Mouse (Mus musculus) brain, embryonic 18.5 days (tissue): ENCODE measurements at regions not wholly inside any gene's neighbourhood (a gene's known extent, or its start where the extent isn't known, plus 50 kb on each side); places are given as distances from the start of the nearest gene placed in this dataset.

ENCODE experiments used
- DNase-seq: peaks from one replicate; pipeline ENCODE4 v3.0.0-alpha.2; 2012; ENCODE audit warnings: low read depth, low spot score

DNA sequence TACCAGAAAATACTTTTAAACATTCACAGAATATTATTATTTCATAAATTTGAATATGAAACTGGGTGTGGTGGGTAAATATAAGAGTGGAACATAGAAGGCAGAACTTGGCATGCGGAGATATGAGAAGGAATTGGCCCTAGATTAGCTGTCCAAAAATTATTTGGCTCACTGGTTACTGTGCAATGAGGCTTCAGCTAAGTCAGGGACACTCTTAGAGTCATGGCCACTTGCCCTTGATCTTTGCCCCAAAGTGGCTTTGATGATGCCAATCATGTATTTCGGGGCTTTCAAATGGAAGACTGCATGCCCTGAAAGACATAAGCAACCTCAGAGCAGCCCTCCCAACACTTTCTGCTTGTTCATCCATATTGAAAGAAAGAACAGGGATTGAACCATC, 76.9 kb downstream of the Pxdc1 start:
- DNase-seq = no peak

GRCm38 (mm10) chr13:34575997-34576314, 77.3 kb downstream of the Pxdc1 start:
- DNase-seq = peak; percentile 82

DNA sequence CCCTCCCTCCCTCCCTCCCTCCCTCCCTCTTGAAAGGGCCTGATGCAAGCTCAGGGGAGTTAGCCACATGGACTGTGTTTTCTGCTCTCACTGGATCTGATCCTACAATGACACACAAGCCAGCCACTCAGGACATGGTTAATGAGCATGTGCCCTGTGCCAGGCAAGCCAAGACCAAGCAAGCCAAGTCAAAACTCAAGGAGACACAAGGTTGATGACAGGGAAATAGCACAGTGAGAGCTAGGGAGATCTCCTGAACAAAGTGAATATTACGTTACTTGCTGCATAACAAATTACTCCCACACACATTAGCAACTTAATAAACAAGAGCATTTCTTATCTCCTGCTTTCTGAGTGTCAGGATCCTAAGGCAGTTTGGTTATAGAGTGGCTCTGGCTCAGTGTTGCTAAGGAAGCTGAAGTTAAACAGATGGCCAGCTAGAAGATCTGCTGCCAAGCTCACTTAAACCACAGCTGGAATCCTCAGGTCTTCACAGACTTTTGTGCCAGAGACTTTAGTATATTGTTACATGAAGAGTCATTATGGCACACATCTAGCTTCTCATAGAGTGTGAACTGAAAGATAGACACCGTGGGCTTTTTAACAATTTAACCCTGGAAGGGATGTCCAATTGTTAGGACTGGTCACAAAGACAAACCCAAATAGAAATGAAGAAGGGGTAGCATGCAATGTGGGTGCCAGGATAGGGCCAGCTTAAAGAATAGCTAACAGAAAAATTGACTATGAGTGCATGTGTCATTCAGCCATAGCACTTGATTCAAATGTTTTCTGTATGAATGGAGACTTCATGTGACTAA, 77.9 kb downstream of the Pxdc1 start:
- no peak for DNase-seq

DNA sequence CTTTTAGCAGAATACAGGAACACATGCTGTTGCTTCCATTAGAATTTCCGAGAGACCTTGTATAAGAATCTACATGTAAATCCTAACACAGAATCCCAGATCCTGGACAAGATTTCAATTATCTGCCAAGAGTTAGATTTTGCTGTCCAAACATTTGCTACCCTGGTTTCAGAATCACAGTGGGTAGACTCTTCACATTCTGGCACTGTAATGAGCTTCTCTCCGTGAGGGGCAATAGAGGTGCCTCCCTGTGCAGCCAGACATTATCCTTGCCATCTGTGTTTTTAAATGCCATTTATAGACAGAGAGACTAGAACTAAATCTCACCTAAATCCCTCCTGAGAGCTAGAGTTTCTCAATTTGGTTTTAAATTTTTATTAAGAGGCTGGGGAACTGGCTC, 84.0 kb downstream of the Pxdc1 start:
- no peak for DNase-seq

GRCm38 (mm10) chr13:34566687-34567086, 86.6 kb downstream of the Pxdc1 start:
- no peak for DNase-seq

- no peak for DNase-seq
Observed at GRCm38 (mm10) chr13:34550130-34550884, 103.0 kb downstream of the Pxdc1 start.

- no peak for DNase-seq
Observed at GRCm38 (mm10) chr13:34540646-34541045, 112.6 kb downstream of the Pxdc1 start.

DNA sequence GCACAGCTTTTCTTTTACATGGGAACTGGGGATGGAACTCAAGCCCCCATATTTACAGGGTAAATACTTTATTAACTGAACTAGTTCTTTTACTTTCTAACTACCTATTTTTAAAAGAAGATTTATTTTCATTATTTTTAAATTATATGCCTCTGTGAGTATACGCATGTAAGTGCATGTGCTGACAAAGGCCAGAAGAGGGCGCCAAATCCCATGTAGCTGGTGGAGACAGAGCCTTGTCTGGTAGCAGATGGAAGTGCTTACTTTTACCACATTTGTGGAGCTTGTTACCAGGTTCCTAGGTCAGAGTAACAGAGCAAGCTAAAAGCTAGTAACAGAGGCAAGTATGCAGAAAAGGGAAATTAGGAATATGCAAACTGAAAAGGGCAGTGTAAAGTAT, 119.4 kb downstream of the Pxdc1 start:
- no peak for DNase-seq

DNA sequence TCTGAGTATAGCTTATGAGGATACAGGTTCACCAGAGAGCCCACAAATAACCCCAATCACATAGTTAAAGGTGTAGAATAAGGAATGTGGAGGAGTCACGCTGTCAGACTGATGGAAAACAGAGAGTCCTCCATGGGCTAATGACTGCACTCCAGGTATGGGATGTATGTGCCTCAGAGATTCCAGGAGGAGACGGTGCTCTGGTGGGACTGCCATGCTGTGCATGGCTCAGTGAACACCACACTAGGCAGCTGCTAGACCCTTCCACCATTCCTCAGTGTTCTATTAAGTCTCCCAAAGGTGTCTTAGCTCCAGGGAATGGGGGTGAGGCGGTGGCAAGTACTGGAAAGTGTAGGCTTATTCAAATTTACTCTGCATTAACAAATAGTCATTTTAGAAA, 142.0 kb downstream of the Pxdc1 start:
- no peak for DNase-seq

- no peak for DNase-seq
Observed at GRCm38 (mm10) chr13:34507224-34507623, 146.1 kb downstream of the Pxdc1 start.

- no peak for DNase-seq
Observed at GRCm38 (mm10) chr13:34505861-34506260, 147.4 kb downstream of the Pxdc1 start.

DNA sequence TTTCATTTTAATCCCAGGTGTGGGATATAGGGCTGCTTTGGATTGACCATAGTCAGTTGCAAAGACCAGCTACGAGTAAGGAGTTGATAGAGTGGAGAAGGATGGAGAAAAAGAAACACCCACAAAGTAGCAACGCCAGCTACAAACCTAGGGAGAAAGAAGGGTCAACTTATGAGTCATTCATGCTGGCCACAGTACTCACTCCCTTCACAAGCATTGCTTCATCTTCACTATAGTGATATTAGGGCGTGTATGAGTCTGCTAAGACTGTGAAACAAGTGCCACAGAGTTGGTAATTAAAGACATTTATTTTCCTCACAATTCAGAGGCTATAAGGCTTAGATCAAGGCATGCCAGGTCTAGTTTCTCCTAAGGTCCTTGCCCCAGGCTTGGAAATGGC, 148.4 kb downstream of the Pxdc1 start:
- no peak for DNase-seq

- DNase-seq = no peak
Observed at GRCm38 (mm10) chr13:34498910-34499309, 153.9 kb upstream of the Slc22a23 start.

GRCm38 (mm10) chr13:34497667-34498066, 152.7 kb upstream of the Slc22a23 start:
- no peak for DNase-seq

- no peak for DNase-seq
Observed at GRCm38 (mm10) chr13:34484831-34485230, 139.8 kb upstream of the Slc22a23 start.

GRCm38 (mm10) chr13:34481461-34481860, 136.5 kb upstream of the Slc22a23 start:
- no peak for DNase-seq

- DNase-seq = no peak
Observed at GRCm38 (mm10) chr13:34470410-34470809, 125.4 kb upstream of the Slc22a23 start.

GRCm38 (mm10) chr13:34469568-34469967, 124.6 kb upstream of the Slc22a23 start:
- no peak for DNase-seq

GRCm38 (mm10) chr13:34468132-34468748, 123.3 kb upstream of the Slc22a23 start:
- no peak for DNase-seq

GRCm38 (mm10) chr13:34465862-34466430, 121.0 kb upstream of the Slc22a23 start:
- no peak for DNase-seq

DNA sequence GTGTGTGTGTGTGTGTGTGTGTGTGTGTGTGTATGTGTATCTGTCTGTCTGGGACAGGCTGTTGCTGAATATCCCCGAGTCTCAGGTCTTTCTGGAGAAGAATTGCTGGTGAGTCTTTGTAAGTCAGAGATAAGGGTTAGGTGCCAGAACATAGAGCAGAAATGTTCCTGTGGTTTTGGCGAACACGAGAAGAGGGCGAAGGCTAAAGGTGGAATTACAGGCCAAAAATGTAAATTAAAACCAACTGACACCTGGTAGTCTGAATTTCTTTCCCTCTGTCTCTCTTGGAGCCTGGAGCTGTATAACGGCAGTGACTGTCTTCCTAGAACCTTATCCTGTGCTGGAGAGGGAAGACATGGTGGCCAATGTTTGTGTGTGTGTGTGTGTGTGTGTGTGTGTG, 120.5 kb upstream of the Slc22a23 start:
- no peak for DNase-seq

- no peak for DNase-seq
Observed at GRCm38 (mm10) chr13:34464221-34464620, 119.2 kb upstream of the Slc22a23 start.
